Mouse (Mus musculus) intestine, postnatal 0 days (tissue): ENCODE measurements around the gene Rpl28. TPM values are rescaled to one million over a fixed set of nuclear protein-coding genes. Genes with fewer than 3 reads are reported as not detected.
A peak's percentile ranks its signal among the peaks of the same experiment; 100 is the strongest.
"Not testable (repeated sequence)": the region's sequence is repeated elsewhere in the genome, so short reads cannot be mapped to it uniquely, and the experiment has no call there.

Experiments
- ATAC-seq: fragments of 200-750 bp; cut with Nextera tagmentation; 2 replicates; pipeline ENCODE4 v1.8.0; 2017; ENCODE audit warnings: mild to moderate bottlenecking, moderate TSS enrichment, moderate library complexity
- H3K27ac ChIP-seq: fragments of 300-500 bp; sonication (generic); 2 replicates; pipeline ENCODE4 v1.5.1; 2014; ENCODE audit warnings: mild to moderate bottlenecking, low read depth, low read length, moderate library complexity
- H3K27me3 ChIP-seq: fragments of 300-500 bp; sonication (generic); replicated peaks from 2 replicates; pipeline ENCODE4 v1.6.1; 2014; ENCODE audit warnings: low read length, mixed read lengths; ENCODE audit not compliant: control insufficient read depth, insufficient read depth
- H3K36me3 ChIP-seq: fragments of 300-500 bp; sonication (generic); 2 replicates; pipeline ENCODE4 v1.6.1; 2014; ENCODE audit warnings: mild to moderate bottlenecking, moderate library complexity; ENCODE audit not compliant: control insufficient read depth, insufficient read depth
- H3K4me1 ChIP-seq: fragments of 300-500 bp; sonication (generic); replicated peaks from 2 replicates; pipeline ENCODE4 v1.6.1; 2014; ENCODE audit warnings: antibody characterized with exemption, low read length, mixed read lengths; ENCODE audit not compliant: control insufficient read depth, insufficient read depth
- H3K4me2 ChIP-seq: fragments of 300-500 bp; sonication (generic); replicated peaks from 2 replicates; pipeline ENCODE4 v1.6.1; 2014; ENCODE audit warnings: low read depth, mild to moderate bottlenecking, moderate library complexity
- H3K4me3 ChIP-seq: fragments of 300-500 bp; sonication (generic); 2 replicates; pipeline ENCODE4 v1.5.1; 2014; ENCODE audit warnings: low read depth, low read length
- H3K9ac ChIP-seq: fragments of 300-500 bp; sonication (generic); 2 replicates; pipeline ENCODE4 v1.6.1; 2014; ENCODE audit warnings: mild to moderate bottlenecking, low read depth, low read length
- H3K9me3 ChIP-seq: fragments of 300-500 bp; sonication (generic); 2 replicates; pipeline ENCODE4 v1.6.1; 2016; ENCODE audit warnings: mixed run types; ENCODE audit not compliant: control insufficient read depth
- CTCF ChIP-seq: sonication (generic); IDR thresholded peaks from 2 replicates; pipeline ENCODE4 v1.5.1; 2016; ENCODE audit warnings: low read depth, mild to moderate bottlenecking, control low read depth, antibody characterized with exemption, moderate library complexity
- WGBS: fragments of 180-500 bp; shearing (Covaris S2); extraction: QIAGEN DNeasy Blood & Tissue Kit; methylation state at CpG from one replicate; pipeline ENCODE4 v1.1.7; 2014; 5-methylcytosine and 5-hydroxymethylcytosine counted together
- polyA plus RNA-seq: library from polyadenylated mRNA; unstranded; fragments of >200 nt; fragmentation: Nextera tagmentation; extraction: Ambion mirVana; gene quantifications from 2 replicates; pipeline ENCODE4 v1.2.1, GENCODE M21; 2015

The Rpl28 gene
- polyA plus RNA-seq, 1 experiment from 2014 or later: 419 TPM

- H3K9me3 ChIP-seq: no peaks in the 10 kb centered on the region
- ATAC-seq: peak; percentile 57
- peak overlapping the region; percentile 75; the same call in 1 of the 2 replicates for H3K4me2 ChIP-seq
- no peak for TF ChIP-seq CTCF
- H3K27ac ChIP-seq: peak overlapping the region; percentile 94
- no peaks in the 10 kb centered on the region for H3K4me1 ChIP-seq
- H3K36me3 ChIP-seq: peaks cover 18% of the 10 kb centered on the region
- H3K27me3 ChIP-seq: no peaks in the 10 kb centered on the region
- no peak overlapping the region for H3K4me3 ChIP-seq
- peak overlapping the region; percentile 92; the same call in 1 of the 2 replicates for H3K9ac ChIP-seq
- WGBS: 44% methylated on average over 3 of the region's 3 CpGs
Observed at GRCm38 (mm10) chr7:4794631-4795168, 2.0 kb downstream of the Rpl28 start.

GRCm38 (mm10) chr7:4795767-4796433, 3.2 kb downstream of the Rpl28 start:
- WGBS: 68% methylated on average over 7 of the region's 7 CpGs
- H3K27ac ChIP-seq: no peak overlapping the region
- H3K27me3 ChIP-seq: no peaks in the 10 kb centered on the region
- no peak overlapping the region for H3K4me3 ChIP-seq
- ATAC-seq: no peak
- TF ChIP-seq CTCF: peak; percentile 85
- no peaks in the 10 kb centered on the region for H3K4me1 ChIP-seq
- no peak overlapping the region for H3K4me2 ChIP-seq
- peaks cover 18% of the 10 kb centered on the region for H3K36me3 ChIP-seq
- no peaks in the 10 kb centered on the region for H3K9me3 ChIP-seq
- H3K9ac ChIP-seq: no peak overlapping the region

GRCm38 (mm10) chr7:4802247-4802646, 9.6 kb downstream of the Rpl28 start:
- no peak overlapping the region for H3K27ac ChIP-seq
- no peaks in the 10 kb centered on the region for H3K27me3 ChIP-seq
- no peak overlapping the region for H3K4me2 ChIP-seq
- H3K4me3 ChIP-seq: no peak overlapping the region
- peaks cover 20% of the 10 kb centered on the region for H3K36me3 ChIP-seq
- no peaks in the 10 kb centered on the region for H3K4me1 ChIP-seq
- TF ChIP-seq CTCF: no peak
- H3K9me3 ChIP-seq: no peaks in the 10 kb centered on the region
- no peak for ATAC-seq
- no peak overlapping the region for H3K9ac ChIP-seq

GRCm38 (mm10) chr7:4806716-4807115, 14.0 kb downstream of the Rpl28 start:
- Histone ChIP-seq H3K4me2 (no peak overlapping the region), H3K9ac (no peak overlapping the region), H3K27ac (no peak overlapping the region), H3K9me3 (no peaks in the 10 kb centered on the region), H3K4me3 (no peak overlapping the region), H3K27me3 (no peaks in the 10 kb centered on the region), H3K36me3 (peaks cover 30% of the 10 kb centered on the region), H3K4me1 (no peaks in the 10 kb centered on the region)
- peak; percentile 84 for TF ChIP-seq CTCF
- no peak for ATAC-seq
- 75% methylated on average over 7 of the region's 7 CpGs for WGBS

DNA sequence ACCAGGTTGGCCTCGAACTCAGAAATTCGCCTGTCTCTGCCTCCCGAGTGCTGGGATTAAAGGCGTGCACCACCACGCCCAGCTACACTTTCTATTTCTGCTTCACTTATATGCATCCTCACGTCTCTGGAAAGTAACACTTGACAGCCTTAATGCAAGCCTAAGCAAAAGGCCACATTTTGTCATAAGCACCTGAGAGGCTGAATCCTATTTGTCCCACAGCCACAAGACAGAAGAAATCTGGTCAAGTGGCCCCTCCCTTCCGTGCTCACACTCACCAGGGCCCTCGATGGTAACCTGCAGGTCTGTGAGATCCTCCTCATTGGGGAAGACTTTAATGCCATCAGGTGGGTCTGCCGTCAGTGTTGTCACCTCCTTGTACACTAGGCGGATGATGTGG, 18.5 kb downstream of the Rpl28 start:
- Histone ChIP-seq H3K4me3 (peak overlapping the region; percentile 78), H3K36me3 (peaks cover 16% of the 10 kb centered on the region), H3K4me2 (peak overlapping the region; percentile 79), H3K9ac (peak overlapping the region; percentile 93)
- H3K9me3 ChIP-seq, H3K27ac ChIP-seq, H3K4me1 ChIP-seq, H3K27me3 ChIP-seq, ATAC-seq: not testable (repeated sequence)
- 14% methylated on average over 10 of the region's 10 CpGs for WGBS

GRCm38 (mm10) chr7:4811842-4812302, 19.2 kb downstream of the Rpl28 start:
- peak overlapping the region; percentile 79 for H3K4me2 ChIP-seq
- peak overlapping the region; percentile 78 for H3K4me3 ChIP-seq
- peaks cover 14% of the 10 kb centered on the region for H3K36me3 ChIP-seq
- ATAC-seq: no peak; the same call in 1 of the 2 replicates
- H3K27me3 ChIP-seq: no peaks in the 10 kb centered on the region
- peak overlapping the region; percentile 93 for H3K9ac ChIP-seq
- no peak for TF ChIP-seq CTCF
- H3K9me3 ChIP-seq: no peaks in the 10 kb centered on the region
- peak overlapping the region; percentile 85 for H3K27ac ChIP-seq
- 2% methylated on average over 26 of the region's 36 CpGs for WGBS
- no peaks in the 10 kb centered on the region for H3K4me1 ChIP-seq
